Mouse (Mus musculus) midbrain, postnatal 0 days (tissue): ENCODE measurements around the gene Slc6a4. TPM values are rescaled to one million over a fixed set of nuclear protein-coding genes. Genes with fewer than 3 reads are reported as not detected.
"Not testable (repeated sequence)": the region's sequence is repeated elsewhere in the genome, so short reads cannot be mapped to it uniquely, and the experiment has no call there.

Source experiments
- ATAC-seq: fragments of 200-750 bp; cut with Nextera tagmentation; 2 replicates; pipeline ENCODE4 v1.8.0; 2017; ENCODE audit warnings: moderate number of reproducible peaks, mild to moderate bottlenecking, moderate TSS enrichment, moderate library complexity; ENCODE audit not compliant: low FRiP score
- DNase-seq: peaks from one replicate; pipeline ENCODE4 v3.0.0-alpha.2; 2015; ENCODE audit warnings: low spot score
- H3K27ac ChIP-seq: fragments of 300-500 bp; sonication (generic); 2 replicates; pipeline ENCODE4 v1.5.1; 2014; ENCODE audit warnings: low read depth, mild to moderate bottlenecking, low read length, mixed read lengths
- H3K27me3 ChIP-seq: fragments of 300-500 bp; sonication (generic); 2 replicates; pipeline ENCODE4 v1.6.1; 2014; ENCODE audit warnings: low read length, control low read depth, mixed read lengths; ENCODE audit not compliant: insufficient read depth
- H3K36me3 ChIP-seq: fragments of 300-500 bp; sonication (generic); 2 replicates; pipeline ENCODE4 v1.6.1; 2014; ENCODE audit warnings: low read length, control low read depth, mixed read lengths; ENCODE audit not compliant: insufficient read depth
- H3K4me1 ChIP-seq: fragments of 300-500 bp; sonication (generic); 2 replicates; pipeline ENCODE4 v1.6.1; 2014; ENCODE audit warnings: mild to moderate bottlenecking, control low read depth, antibody characterized with exemption, low read length, mixed read lengths; ENCODE audit not compliant: insufficient read depth
- H3K4me2 ChIP-seq: fragments of 300-500 bp; sonication (generic); 2 replicates; pipeline ENCODE4 v1.6.1; 2014; ENCODE audit warnings: low read depth, mild to moderate bottlenecking, low read length, mixed read lengths; ENCODE audit not compliant: poor library complexity, severe bottlenecking
- H3K4me3 ChIP-seq: fragments of 300-500 bp; sonication (generic); 2 replicates; pipeline ENCODE4 v1.5.1; 2014; ENCODE audit warnings: low read depth, mild to moderate bottlenecking, low read length, moderate library complexity
- H3K9ac ChIP-seq: fragments of 300-500 bp; sonication (generic); replicated peaks from 2 replicates; pipeline ENCODE4 v1.6.1; 2014; ENCODE audit warnings: mild to moderate bottlenecking, low read length, moderate library complexity, mixed read lengths; ENCODE audit not compliant: poor library complexity, severe bottlenecking
- H3K9me3 ChIP-seq: fragments of 300-500 bp; sonication (generic); 2 replicates; pipeline ENCODE4 v1.6.1; 2016; ENCODE audit warnings: low read length, control low read depth
- CTCF ChIP-seq: IDR thresholded peaks from 2 replicates; pipeline ENCODE4 v1.5.1; 2016; ENCODE audit warnings: antibody characterized with exemption, mild to moderate bottlenecking
- WGBS: fragments of 180-500 bp; shearing (Covaris S2); extraction: QIAGEN DNeasy Blood & Tissue Kit; methylation state at CpG from one replicate; pipeline ENCODE4 v1.1.7; 2014; 5-methylcytosine and 5-hydroxymethylcytosine counted together
- polyA plus RNA-seq: library from polyadenylated mRNA; unstranded; fragments of >200 nt; fragmentation: Nextera tagmentation; extraction: Ambion mirVana; gene quantifications from 2 replicates; pipeline ENCODE4 v1.2.1, GENCODE M21; 2015
- total RNA-seq: library from RNA; depleted of rRNA; stranded (reverse); fragments of >200 nt; gene quantifications from 2 replicates; pipeline ENCODE4 v1.2.3, GENCODE M21; 2014

Slc6a4 gene
- total and polyA plus RNA-seq, 2 experiments from 2014 or later: 9.9 to 27.6 TPM

DNA sequence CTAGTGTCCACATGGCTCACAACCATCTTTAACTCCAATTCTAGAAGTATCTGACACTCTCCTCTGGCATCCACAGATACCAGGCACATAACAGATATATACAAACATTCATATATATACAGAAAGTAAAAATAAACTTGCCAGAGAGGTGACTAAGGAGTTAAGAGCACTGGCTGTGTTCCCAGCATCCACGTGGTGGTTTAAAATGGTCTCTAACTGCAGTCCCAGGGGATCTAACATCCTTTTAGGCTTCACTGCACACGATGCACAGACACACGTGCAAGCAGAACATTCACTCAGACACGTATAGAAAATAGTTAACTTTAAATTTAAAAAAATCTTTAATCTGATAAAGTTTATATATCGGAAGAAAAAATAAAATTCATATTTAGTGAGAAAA, 63.5 kb downstream of the Slc6a4 start:
- no peak overlapping the region for H3K4me3 ChIP-seq
- H3K36me3 ChIP-seq: peaks cover 4% of the 10 kb centered on the region; the same call in 1 of the 2 replicates
- no peaks in the 10 kb centered on the region for H3K27me3 ChIP-seq
- no peak overlapping the region for H3K9ac ChIP-seq
- no peaks in the 10 kb centered on the region for H3K9me3 ChIP-seq
- ATAC-seq: no peak
- no peak overlapping the region for H3K27ac ChIP-seq
- DNase-seq: no peak
- H3K4me1 ChIP-seq: no peaks in the 10 kb centered on the region
- no peak for TF ChIP-seq CTCF
- H3K4me2 ChIP-seq: no peak overlapping the region
- 64% methylated on average over 5 of the region's 5 CpGs for WGBS

DNA sequence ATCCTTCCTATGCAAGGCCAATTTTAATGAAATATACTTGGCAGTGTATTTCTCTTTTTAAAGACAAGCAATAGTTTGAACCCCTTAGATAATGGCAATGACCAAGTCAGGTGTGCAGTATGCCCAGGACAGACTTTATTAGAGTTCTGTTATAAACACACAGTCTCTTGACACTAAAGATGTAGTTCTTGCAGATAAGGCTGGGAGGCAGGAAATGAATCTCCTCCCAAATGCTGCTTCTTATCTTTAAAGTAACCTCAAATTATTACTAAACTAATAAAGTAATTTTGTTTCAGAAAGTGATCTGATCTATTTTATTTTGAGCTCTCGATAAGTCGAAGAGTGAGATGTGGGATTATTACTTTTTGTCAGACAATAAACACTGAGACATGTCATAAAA, 65.0 kb downstream of the Slc6a4 start:
- DNase-seq (no peak), ATAC-seq (no peak)
- Histone ChIP-seq H3K4me2 (no peak overlapping the region), H3K36me3 (peaks cover 4% of the 10 kb centered on the region; the same call in 1 of the 2 replicates), H3K9me3 (no peaks in the 10 kb centered on the region), H3K9ac (no peak overlapping the region), H3K4me3 (no peak overlapping the region), H3K27ac (no peak overlapping the region), H3K4me1 (no peaks in the 10 kb centered on the region), H3K27me3 (no peaks in the 10 kb centered on the region)
- TF ChIP-seq CTCF: no peak
- WGBS: 97% methylated on average over 2 of the region's 2 CpGs

DNA sequence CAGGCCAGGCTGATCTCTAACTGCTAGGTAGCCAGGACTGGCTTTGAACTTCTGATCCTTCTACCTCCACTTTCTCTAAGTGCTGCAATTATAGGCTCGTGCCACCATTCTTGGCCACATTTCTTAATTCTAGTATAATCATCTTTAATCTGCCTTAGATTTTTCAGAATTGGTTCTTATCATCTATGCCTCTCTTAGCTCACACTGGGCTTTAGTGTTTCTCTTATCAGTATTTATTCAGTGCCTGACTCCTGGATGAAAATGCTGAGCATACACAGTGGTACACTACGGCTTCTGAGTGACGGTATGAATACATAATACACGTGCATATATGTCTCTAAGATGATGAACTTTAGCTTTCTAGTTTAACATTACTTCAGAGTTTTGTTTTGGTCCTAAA, 70.4 kb downstream of the Slc6a4 start:
- DNase-seq (no peak), ATAC-seq (no peak)
- Histone ChIP-seq H3K4me2 (no peak overlapping the region), H3K4me3 (no peak overlapping the region), H3K9ac (no peak overlapping the region), H3K27ac (no peak overlapping the region), H3K4me1 (no peaks in the 10 kb centered on the region), H3K9me3 (no peaks in the 10 kb centered on the region), H3K36me3 (0 out of 2 replicates have a peak, but pooled peaks cover under 1% of the 10 kb centered on the region), H3K27me3 (no peaks in the 10 kb centered on the region)
- TF ChIP-seq CTCF: no peak
- 90% methylated on average over 4 of the region's 4 CpGs for WGBS

DNA sequence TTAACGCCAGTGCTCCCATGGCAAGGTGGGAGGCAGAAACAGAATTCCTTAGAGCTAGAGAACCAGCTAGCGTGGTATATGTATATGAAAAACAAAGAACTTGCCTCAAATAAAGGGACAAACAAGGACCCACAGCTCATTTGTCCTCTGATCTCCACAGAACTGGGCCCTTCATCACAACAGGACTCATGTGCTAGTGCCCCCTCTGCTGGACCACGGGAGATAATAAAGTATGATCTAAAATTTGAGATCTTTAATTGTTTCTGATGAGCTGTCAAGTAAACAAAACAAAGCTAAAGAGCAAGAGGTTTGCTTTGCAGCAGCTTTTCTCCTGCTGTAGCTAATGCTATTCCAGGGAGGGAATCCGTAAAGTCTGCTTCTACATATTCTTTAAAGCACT, 72.3 kb downstream of the Slc6a4 start:
- DNase-seq (peak; percentile 6), ATAC-seq (no peak)
- peaks cover 9% of the 10 kb centered on the region for H3K36me3 ChIP-seq
- no peak overlapping the region for H3K4me2 ChIP-seq
- no peaks in the 10 kb centered on the region for H3K27me3 ChIP-seq
- H3K9me3 ChIP-seq: no peaks in the 10 kb centered on the region
- H3K27ac ChIP-seq: no peak overlapping the region
- 75% methylated on average over 4 of the region's 4 CpGs for WGBS
- H3K4me3 ChIP-seq: no peak overlapping the region
- no peaks in the 10 kb centered on the region for H3K4me1 ChIP-seq
- no peak overlapping the region for H3K9ac ChIP-seq
- peak; percentile 61 for TF ChIP-seq CTCF

DNA sequence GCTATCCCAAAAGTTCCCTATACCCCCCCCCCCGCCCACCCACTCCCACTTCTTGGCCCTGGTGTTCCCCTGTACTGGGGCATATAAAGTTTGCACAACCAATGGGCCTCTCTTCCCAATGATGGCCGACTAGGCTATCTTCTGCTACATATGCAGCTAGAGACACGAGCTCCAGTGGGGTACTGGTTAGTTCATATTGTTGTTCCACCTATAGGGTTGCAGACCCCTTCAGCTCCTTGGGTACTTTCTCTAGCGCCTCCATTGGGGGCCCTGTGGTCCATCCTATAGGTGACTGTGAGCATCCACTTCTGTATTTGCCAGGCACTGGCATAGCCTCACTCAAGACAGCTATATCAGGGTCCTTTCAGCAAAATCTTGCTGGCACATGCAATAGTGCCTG, 78.9 kb downstream of the Slc6a4 start:
- not testable (repeated sequence) for H3K27ac ChIP-seq, H3K9me3 ChIP-seq, ATAC-seq, H3K27me3 ChIP-seq, H3K4me1 ChIP-seq, DNase-seq
- Histone ChIP-seq H3K9ac (peak overlapping the region; percentile 68), H3K4me2 (peak overlapping the region; percentile 89), H3K36me3 (peaks cover 12% of the 10 kb centered on the region), H3K4me3 (peak overlapping the region; percentile 81)
- WGBS: 50% methylated on average over 4 of the region's 4 CpGs

DNA sequence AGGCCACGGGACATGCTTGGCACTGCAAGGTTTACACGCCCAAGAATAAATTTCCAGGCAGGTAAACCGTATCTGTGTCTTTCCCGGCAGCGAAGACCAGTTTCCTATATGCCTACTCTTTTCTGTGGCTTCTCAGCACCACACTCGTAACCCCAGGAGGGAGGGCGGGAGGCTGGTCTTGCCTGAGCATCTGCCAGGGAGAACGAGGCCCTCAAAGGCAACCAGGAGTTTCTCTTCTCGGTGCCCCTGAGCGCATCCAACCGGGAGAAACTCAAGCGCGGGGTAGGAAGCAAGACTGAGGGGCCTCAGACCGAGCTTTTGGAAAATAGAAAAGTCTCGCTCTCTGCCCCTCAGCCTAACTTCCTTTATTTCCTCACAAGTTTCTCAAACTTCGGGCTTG, 79.4 kb downstream of the Slc6a4 start:
- Histone ChIP-seq H3K27ac (peak overlapping the region; percentile 83), H3K4me1 (peaks cover 2% of the 10 kb centered on the region; the same call in 1 of the 2 replicates), H3K27me3 (peaks cover 9% of the 10 kb centered on the region; the same call in 1 of the 2 replicates), H3K4me3 (peak overlapping the region; percentile 81), H3K9ac (peak overlapping the region; percentile 68), H3K4me2 (peak overlapping the region; percentile 89), H3K36me3 (peaks cover 12% of the 10 kb centered on the region), H3K9me3 (no peaks in the 10 kb centered on the region)
- ATAC-seq (peak; percentile 20; the same call in 1 of the 2 replicates), DNase-seq (no peak)
- WGBS: 2% methylated on average over 16 of the region's 16 CpGs
- TF ChIP-seq CTCF: no peak
